Mouse (Mus musculus): ENCODE results near the gene Gm37240.

The Gm37240 gene

DNA sequence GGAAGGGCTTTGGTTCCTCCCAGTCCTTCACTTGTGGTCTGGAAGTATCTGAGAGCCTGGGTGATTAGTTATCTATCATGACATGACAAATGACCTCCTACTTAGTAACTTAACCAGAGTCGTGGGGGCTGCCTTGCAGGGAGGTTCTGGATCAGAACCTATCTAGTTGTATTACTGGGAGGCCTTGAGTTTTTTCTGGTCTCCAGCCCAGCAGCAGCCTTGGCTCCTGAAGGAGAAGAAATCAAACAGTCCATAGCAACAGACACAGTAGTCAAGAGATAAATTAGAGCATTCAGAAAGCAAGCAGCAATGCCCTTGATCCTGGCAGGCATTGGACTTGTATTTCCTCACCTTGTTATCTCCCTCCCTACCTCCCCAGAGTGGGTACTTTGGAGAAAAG lies 722.4 kb downstream of the Gm37240 start:
- no peak for DNase-seq

DNA sequence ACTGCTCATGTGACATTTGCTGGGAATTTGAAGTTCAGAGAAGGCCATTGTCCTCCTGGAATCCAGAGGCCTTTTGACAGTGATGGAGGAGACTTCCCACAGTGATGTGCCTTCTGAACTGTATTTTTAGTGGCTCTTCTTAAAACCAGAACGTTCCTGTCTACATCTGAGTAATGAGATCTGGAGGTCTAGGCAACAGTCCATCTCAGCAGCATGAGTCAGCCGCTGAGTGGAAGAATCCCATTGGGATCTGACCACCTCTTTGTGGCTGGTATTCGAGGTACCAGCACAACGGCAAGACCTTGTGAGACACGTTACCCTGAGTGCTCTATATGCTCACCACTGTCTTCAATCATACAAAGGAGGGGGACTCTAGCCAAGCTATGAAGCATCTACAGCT lies 723.9 kb downstream of the Gm37240 start:
- DNase-seq: no peak

DNA sequence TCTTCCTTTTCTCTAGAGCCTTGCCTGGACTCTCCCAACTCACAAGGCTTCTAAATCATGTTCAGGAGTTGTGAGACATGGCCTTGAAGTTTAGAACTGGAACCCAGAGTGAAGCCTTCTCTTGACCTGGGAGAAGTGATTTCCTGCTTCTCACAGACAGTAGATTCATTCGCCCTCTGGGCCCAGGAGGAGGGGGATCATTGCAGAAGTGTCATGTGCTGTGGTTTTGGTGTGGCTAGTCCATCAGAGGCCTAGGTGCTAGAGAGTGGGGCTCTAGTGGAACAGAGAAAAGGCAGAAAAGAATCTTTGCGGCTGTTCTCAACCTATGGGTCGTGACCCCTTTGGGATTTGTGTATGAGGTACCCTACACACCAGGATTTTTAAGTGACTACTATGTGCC lies 724.9 kb downstream of the Gm37240 start:
- DNase-seq: no peak

DNA sequence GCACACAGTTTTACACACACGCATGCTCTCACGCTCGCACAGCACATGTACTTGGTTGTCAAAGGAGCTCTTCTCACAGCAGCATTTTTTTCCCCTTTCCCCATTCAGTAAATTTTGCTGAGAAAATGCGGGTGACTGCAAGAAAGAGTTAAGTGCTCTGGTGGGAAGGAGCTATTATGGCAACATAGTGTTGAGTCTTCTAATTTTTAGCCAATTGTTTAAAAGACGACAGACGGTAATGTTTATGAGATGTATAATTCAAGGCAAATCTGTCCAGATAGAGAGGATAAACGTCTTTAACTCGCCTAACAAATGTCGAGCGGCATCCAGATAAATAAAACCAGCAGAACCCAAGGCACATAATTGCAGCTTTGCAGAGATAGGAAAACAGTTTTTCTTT lies 726.5 kb downstream of the Gm37240 start:
- no peak for DNase-seq

DNA sequence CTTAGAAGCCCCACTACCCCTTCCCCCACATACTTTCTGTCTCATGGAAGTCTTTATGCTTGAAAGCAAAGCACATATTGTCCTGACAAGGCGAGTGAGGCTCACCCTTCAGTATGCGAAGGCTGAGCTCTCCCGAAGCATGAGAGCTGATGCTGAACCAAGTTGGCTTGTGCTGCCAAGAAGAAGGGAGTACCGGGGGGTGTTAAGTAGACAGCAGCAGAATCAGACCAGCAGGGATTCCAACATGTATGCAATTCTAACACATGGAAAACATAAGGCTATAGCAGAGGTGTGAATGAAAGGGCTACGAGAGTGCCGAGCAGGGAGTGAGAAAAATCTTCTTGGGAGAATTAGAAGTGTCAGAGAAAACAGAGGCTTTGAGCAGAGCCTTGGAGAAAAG lies 727.7 kb downstream of the Gm37240 start:
- peak; percentile 28 for DNase-seq

DNA sequence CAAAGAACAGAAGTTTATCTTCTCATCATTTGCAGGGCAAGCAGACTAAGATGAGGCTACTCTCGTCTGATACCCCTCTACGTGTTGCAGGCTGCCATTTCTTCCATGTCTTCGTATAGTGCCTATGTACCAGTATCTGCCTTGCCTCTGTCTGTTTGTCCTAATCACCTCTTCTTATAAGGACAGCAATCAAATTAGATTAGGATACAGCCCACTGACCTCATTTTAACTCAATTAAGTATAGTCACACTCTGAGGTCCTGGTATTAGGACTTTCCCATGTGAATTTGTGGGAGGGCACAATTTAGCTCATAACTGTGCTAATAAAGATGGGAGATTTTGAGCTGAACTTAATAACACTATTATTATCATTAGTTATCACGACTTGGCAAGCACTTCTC lies 738.5 kb downstream of the Gm37240 start:
- no peak for DNase-seq

DNA sequence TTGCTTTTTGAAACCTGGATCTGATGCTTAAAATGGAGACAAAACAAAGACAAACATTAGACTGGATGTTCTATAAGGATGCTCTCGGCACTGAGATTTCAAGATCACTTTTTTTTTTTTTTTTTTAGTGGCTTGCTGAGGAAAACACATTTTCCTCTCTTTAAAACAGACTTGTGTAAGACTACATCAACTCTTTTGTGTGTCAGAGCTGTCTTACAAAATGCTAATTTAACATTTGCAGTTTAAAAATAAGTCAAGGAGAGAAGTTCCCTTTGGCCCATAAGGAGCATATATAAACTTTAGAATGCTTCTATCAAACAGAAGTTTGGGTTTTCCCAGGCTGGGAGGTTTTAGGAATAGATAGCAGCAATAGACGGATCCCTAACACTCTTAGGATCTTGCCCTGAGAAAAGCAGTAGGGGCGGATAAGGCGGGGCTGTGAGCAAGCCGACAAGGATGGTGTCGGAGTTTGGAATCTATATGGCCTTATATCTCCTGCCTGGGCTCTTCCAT lies 739.2 kb downstream of the Gm37240 start:
- no peak for DNase-seq

DNA sequence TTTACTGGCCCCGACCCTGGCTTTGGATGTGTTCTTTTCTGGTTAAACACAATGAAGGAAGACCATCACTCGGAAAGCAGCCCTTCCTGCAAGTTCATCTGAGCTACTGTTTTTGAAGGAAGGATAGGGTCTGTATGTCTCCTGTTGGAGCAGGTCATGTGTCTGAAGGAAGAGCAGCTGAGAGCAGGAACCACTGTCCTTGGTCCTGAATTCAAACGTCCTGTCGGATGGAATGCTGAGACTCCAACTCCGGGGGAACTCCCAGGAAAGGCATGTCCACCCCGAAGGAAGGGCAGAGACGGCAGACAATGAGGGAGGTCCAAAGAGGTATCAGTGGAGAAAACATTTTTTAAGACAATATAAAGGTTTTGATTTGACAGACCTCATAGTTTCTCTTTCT lies 741.8 kb downstream of the Gm37240 start:
- no peak for DNase-seq

DNA sequence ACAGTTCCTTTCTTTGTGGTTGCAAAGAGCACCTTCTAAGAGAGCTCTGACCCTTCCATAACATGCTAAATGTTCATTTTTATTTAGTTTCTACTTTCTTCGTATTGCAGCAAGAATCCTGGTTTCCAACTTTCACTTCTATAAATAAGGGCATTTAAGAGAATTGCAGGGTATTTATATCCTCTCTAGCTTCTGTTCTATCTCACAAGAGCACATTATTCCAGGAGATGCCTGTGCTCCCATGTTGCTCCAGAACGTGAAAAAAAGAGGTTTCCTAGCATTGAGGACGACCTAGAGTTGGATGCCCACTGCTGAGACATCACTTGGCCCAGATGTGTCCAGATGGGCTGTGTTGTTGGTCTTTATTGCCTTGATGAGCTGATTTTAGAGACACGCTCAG lies 742.2 kb downstream of the Gm37240 start:
- DNase-seq: no peak

DNA sequence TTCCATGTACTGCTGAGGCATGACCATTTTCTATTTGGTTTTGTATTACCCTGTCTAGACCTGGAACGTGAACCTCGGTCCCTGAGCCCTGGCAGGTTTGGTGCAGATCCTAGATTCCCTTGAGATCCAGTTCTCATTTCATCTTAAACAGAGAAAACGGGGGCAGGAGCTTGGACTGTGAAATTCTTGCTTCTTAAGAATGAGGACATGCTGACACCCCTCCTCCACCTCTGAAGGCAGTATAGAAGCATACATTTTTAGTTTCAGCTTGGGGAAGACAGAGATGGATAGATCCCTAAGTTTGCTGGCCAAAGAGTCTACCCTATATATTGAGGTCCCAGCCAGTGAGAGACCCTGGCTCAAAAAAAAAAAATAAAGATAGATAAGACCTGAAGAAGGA lies 742.9 kb downstream of the Gm37240 start:
- no peak for DNase-seq

DNA sequence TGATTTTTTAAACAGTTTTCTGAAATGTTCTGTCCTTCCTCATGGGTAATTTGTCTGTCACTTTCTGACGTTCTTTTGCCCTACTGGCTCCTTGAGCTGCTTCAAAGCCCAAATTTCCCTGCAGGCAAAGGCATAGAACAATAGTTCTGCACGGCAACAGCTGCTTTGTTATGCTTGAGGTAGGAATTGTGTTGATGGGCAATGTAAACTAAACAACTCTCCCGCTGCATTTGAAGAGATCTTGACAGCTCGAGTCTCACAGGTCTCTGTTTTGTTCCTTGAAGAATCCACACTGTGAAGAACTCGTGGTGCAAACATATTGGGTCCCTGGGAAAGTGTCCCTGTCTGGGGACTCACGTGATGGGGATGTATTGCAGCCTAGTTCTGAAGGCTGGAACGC lies 746.8 kb downstream of the Gm37240 start:
- no peak for DNase-seq

DNA sequence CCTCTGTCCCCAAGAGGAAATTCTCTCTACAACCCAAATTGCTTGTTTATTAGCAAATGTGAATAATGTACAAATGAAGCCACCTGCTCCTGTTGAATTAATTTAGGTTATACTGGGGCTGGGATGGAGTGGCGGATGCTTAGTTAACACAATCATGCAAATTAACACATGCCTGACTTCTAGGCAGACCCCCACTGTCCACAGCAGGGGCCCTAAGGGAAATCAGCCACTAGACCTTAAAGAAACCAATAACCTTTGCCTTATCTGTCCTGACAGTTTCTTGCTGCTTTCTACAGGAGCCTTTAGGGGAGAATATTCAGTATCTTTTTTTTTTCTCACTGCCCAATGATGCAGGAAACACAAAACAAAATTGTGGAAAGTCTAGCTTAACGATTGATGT lies 748.9 kb downstream of the Gm37240 start:
- no peak for DNase-seq

DNA sequence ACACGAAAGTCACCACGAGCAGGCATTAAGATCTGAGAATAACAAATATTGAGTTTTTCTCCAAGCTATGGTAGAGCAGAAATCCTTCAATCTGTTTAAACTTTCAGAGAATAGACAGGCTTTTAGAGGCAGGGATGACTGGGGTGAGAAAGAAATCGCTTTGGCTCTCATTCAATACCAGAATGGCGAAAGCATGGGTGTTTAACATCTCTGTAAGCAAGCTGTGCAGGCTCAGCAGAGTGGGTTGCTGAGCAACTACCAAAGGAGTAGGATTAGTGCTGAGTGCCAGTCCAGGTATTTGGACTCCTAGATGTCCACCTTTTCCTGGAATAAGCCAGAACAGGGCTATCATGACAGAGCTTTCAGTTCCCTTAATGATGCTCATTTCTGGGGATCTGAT lies 753.8 kb downstream of the Gm37240 start:
- DNase-seq: no peak

DNA sequence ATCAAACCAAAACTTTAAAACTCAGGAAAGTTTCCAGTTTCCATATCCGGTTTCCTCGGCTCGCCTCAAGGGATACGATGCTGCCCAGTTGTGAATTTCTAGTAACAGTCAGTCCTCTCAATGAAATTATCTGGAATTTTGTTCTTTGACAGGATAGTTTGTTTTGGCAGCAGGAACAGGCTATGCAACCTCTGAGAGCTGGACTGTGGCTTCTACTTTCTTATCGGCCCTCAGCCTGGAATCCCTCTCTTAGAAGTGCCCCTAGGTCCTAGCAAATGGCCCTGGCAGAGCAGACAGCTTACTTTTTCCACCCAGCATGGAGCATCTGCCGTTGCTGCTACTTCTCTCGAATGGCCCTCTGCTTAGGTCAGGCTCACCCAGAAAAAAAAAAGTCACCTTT lies 755.4 kb downstream of the Gm37240 start:
- no peak for DNase-seq

DNA sequence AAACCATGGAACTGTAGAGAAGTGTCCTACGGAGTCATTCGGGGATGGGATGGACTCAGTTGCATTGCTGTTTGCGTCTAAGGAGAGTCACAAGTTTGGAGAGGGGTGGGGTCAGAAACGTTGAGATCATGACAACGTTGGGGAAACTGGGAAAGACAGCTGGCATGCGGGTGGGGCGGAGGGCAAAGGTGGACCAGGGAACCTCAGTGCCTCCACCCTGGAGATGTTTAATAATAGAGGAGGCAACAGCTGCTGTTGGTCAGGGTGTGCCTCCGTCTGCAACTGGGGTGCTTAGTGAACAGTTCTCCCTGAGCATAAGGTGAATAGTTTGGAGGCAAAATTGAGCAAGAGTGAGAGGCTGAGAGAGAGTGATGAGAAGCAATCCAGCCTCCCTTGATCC lies 758.8 kb downstream of the Gm37240 start:
- DNase-seq: no peak

DNA sequence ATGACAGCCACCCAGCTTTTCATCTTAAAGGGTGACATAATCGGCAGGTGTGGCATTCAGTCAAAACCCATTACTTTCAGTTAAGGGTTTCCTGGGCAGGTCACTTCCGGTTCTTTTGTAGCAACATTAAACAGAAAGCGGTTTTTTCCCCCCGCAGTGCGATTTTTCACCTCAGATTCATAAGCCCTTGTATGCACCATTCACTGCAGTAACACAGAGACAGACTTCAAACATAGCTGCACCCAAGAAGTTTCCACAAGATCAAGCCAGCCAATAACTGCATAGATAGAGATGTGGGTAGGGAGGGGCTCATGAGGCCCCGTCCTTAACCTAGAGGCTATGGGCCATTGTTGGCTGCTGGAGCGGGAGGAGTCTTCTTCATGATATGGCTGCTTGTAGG lies 760.3 kb downstream of the Gm37240 start:
- no peak for DNase-seq

DNA sequence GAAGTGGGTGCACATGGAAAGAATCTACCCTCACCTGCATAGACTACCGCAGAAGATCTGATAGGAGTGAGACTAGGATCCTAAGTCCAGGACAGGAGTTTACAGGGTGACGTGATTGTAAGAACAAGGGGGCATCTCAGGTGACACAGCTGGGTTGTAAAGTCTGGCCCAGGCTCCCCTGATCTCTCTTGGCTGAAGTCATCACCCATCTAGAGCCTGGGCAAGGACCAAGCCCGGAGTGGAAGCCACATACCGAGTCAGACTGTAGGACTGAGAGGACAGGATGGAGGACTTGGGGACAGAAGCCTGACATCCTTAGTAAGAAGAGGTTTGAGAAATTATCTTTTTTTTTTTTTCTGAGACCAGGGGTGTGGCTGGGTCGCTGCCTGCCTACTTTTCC lies 761.8 kb downstream of the Gm37240 start:
- no peak for DNase-seq

DNA sequence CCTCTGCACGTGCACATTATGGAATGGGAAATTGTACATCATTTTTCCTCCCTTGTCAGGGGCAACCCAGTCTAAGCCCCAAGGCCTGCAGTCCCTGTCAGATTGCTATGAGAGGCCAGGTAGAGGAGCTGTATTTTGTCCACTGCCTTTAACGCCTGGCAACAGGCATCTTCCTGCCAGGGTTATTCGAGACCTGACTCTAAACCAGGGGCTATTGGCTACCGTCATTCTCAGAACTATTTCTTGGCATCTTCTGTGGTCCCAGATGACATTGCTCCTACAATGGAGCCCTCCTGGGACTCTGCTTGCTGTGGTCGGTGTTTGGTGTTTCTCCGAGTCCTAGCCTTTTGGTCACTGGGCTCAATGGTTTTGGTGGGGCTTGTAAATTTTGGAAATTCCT lies 762.4 kb downstream of the Gm37240 start:
- no peak for DNase-seq

DNA sequence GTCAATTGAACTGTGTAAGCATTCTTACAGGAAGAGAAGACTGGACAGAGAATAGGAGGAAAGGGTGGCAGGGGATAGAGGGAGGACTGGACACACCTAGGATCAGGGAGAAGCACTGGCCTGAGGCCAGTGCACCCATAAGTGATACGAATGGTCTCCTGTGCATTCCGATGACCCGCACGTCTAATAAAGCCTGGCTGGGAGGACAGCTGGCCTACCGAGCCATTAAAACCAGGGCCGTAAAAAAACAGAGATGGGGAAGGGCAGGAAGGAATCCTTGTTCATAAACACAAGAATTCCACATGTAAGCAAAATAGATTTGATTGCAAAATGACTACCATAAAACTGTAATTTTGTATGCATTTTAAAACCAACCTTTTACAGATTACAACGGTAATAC lies 762.9 kb downstream of the Gm37240 start:
- DNase-seq: no peak

DNA sequence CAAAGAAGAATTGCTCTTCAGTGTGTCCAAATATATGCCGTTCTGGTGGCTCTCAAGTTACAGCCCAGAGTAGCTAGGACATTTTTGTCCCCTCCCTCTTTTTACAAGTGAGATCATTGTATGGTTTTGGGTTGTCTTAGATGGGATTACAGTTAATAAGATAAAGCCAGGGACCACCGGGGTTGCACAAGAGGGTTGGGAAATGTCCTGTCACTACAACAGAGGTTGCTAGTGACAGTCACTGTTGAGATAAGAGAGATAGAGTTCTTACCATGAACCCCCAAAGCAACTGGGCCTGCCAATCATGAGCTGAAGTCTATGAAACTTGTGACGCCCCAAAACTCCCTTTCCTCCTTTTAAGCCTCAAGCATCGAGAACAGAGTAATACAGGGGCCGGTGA lies 769.6 kb downstream of the Gm37240 start:
- no peak for DNase-seq

DNA sequence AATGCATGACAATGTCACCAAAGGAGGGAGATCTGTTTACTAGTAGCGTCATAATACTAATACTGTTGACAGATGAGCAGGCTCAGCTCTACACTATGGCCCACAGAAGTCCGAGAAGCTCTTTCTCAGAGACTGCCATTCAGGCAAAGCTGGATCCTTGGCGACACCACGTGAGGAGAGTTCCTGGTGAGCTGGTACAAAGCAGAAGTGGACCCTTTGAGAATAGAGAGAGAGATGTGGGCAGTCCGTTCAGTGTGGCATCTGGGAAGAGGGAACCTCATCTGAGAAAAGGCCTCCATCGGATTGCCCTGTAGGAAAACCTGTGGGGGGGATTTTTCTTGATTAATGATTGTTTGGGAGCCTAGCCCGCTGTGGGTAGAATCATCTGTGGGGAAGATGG lies 770.3 kb downstream of the Gm37240 start:
- no peak for DNase-seq

DNA sequence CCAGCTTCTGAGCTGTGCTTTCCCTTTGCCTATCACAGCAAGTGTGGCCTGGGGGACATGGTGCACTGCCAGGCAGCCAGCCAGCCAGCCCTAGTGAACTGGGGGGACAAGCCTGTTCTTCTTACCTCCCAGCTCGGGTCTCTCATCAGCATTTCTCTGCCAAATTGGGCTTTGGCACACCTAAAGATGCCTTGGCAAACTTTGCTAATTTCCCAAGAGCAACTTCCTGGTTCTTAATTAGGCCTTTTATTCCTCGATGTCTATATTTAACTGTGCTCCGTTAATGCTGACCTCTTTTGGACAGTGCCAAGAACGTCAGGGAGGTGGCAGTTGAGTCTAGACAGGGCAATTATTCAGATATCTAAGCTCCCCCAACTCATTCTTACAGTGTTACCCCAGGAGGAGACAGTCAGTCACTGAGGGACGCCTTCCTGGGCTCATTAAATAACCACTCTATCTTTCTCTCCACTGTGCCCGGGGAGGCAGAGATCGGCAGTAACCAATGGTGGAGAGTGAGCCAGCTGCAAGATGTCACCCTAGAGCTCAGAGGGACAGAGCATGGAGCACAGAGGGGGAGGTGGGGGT lies 771.3 kb downstream of the Gm37240 start:
- DNase-seq: peak; percentile 46

DNA sequence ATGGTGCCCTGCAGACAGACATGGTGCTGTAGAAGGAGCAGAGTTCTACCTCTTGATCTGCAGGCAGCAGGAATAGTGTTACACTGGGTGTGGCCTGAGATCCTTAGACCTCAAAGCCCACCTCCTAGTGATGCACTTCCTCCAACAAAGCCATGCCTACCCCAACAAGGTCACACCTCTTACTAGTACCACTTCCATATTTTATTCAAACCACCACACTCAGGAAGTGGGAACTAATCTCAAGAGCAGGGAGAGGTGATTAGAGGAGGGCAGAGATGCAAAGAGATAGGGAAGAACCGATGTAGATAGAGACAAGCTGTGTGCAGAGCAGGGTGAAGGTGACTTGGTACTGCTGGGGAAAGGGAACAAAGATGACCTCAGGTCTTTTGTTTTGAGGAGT lies 773.8 kb downstream of the Gm37240 start:
- DNase-seq: no peak

DNA sequence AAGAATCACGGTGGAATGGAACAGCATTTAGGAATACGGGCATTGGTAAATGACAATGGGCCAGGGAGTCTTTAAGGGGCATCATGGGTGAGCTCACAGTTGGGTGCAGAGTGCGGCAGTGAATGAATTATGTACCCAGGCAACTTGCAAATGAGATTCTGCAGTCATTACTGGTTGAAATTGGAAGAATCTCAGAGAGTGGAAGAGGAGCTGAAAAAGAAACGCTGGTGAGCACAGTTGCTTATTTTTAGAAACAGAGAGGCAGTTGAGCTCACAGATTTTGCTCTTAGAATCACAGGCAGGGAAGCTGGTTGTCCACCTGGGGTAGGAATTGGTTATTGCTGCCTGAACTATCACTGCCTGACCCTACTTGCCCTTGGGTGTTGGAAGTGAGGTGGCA lies 776.6 kb downstream of the Gm37240 start:
- DNase-seq: no peak

DNA sequence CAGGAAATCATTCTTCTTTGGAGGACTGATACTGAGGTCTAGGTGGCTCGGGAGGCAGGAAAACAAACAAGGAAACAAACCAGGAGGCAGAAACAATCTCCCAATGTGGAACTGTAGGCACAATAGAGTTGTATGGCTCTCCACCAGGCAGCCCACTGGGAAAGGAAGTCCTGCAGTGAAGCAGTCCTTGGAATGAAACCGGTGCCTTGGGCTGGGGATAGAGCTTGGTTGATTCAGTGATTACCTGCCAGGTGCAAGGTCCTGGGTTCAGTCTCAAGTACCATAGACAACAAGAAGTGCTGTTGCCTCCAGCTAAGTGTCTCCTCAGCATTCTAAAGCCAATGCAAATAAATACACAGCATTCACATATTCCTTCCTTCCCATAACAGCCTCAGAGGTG lies 778.1 kb downstream of the Gm37240 start:
- no peak for DNase-seq

DNA sequence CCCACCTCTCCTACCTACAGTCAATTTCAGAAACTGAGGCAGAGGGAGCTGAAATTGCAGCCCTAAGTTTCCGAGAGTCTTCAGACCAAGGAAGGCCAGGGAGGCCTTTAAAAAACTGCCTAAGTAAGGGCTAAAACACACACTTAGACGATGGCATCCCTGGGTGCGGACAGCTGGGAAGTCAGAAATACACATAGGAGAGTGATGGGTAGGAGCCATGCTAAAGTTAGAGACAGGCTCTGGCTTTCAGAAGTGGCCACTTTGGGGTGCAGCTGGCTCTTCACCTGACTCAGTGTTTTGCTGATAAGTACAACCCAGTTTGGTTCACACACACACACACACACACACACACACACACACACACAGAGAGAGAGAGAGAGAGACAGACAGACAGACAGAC lies 778.9 kb downstream of the Gm37240 start:
- no peak for DNase-seq
